Mouse (Mus musculus) bone marrow macrophage, adult 2 months (primary cell): ENCODE results near the gene 2310033P09Rik.

Source experiments
- CTCF ChIP-seq: IDR thresholded peaks from 2 replicates; pipeline ENCODE4 v1.5.1; 2012; ENCODE audit warnings: low read depth, mild to moderate bottlenecking, low read length, moderate library complexity
- POLR2A ChIP-seq: IDR thresholded peaks from 2 replicates; pipeline ENCODE4 v1.6.1; 2012; ENCODE audit warnings: mild to moderate bottlenecking, low read depth, low read length, borderline replicate concordance

- TF ChIP-seq POLR2A (no peak), CTCF (no peak)
Observed at GRCm38 (mm10) chr11:59192059-59192386, 16.1 kb upstream of the 2310033P09Rik start, which contains the start of gene Guk1.
